Mouse (Mus musculus) granulocyte monocyte progenitor cell, adult 5-6 weeks (primary cell): ENCODE results near the gene Patj. TPM values are rescaled to one million over a fixed set of nuclear protein-coding genes. Genes with fewer than 3 reads are reported as not detected.
"Not testable (repeated sequence)": the region's sequence is repeated elsewhere in the genome, so short reads cannot be mapped to it uniquely, and the experiment has no call there.

ENCODE experiments used
- ATAC-seq: replicated peaks from 2 replicates; pipeline ENCODE4 v1.8.0; 2016; ENCODE audit warnings: mild to moderate bottlenecking, moderate TSS enrichment, inconsistent platforms; ENCODE audit not compliant: poor library complexity, severe bottlenecking
- total RNA-seq, 2 experiments: library from RNA; stranded (forward) in 1 of 2; stranded (reverse) in 1 of 2; fragments of 200-712, 200-1000 nt in 1 of 2; fragments of >200 nt in 1 of 2; fragmentation: Nextera tagmentation in 1 of 2; gene quantifications; 2 replicates each; pipeline ENCODE4 v1.2.3; 2014 to 2017

The Patj gene
- total RNA-seq, 2 experiments from 2014 or later = 4.7 TPM; not detected in 1

DNA sequence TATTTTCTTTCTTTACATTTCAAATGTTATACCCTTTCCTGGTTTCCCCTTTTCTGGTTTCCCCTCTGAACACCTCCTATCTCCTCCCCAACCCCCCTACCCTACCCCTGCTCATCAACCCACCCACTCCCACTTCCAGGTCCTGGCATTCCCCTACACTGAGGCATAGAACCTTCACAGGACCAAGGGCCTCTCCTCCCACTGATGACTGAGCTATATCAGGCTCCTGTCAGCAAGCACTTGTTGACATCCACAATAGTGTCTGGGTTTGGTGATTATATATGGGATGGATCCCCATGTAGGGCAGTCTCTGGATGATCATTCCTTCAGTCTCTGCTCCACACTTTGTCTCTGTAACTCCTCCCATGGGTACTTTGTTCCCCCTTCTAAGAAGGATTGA lies 233.6 kb downstream of the Patj start:
- not testable (repeated sequence) for ATAC-seq

DNA sequence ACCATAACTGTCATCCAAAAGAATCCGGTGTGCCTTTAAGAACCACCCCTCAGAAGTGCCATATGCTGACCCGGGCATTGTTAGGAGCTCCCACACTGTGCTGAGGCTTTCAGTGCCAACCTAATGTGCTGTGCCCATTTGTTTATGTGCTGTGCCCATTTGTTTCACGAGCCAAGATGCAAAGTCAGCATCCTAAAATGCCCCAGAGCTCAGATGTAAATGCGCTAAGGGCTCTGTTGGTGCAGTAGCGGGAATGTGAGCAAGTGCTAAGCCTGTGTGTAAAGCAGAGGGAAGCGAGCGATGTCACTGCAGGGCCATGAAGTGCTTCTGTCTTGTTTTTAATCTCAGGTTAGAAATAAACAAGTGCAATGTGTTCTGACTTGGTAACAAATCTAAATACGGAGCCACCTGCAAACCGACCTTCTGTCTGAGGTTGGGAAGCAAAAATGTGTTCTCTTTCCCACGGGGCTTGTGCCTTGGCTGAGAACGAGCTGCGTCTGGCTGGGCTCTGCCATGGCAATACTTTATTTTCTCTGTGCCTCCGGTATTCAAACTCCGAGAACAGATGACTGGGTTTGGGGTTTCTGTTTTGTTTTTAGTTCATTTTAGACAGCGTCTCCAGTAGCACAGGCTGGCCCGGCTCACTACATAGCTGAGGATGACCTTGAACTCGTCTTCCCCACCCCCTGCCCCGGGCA lies 239.7 kb downstream of the Patj start:
- ATAC-seq = no peak

DNA sequence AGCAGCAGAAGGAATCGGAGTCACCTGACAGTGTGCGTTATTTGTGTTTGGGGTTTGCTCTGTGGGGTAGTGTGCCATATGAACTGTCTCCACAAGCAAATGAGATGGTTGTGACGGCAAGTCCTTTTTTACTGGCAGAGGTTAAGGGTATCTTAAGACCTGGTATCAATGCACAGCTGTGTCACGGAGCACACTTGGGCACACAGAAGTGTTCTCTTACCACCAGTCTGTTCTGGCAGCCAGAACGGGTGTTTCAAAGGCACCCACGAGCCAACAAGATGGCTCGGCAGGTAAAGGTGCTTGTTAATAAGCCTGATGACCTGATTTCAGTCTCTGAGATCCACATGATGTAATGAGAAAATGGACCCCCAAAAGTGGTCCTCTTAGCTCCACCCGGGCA lies 243.1 kb downstream of the Patj start:
- no peak for ATAC-seq

GRCm38 (mm10) chr4:98653650-98654049 lies 258.1 kb downstream of the Patj start:
- ATAC-seq = no peak

- no peak for ATAC-seq
Measured at GRCm38 (mm10) chr4:98654419-98654821, 258.8 kb downstream of the Patj start.

DNA sequence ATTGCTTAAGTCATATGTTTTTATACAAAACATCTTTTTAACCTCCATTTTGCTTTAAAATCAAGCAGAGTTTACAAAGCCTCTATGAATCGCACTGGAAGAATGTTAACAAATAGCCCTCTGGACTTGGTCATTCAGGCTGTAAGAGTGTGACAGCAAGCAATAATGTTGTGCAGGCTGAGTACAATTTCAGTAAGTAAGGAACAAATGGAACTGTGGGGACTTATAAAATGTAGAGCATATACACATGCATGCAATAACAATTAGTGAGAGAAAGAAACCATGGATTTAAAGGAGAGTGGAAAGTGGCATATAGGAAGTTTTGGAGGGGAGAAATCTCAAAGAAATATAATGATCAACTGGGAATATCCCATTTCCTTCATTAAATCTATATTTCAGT lies 261.2 kb downstream of the Patj start:
- no peak for ATAC-seq

DNA sequence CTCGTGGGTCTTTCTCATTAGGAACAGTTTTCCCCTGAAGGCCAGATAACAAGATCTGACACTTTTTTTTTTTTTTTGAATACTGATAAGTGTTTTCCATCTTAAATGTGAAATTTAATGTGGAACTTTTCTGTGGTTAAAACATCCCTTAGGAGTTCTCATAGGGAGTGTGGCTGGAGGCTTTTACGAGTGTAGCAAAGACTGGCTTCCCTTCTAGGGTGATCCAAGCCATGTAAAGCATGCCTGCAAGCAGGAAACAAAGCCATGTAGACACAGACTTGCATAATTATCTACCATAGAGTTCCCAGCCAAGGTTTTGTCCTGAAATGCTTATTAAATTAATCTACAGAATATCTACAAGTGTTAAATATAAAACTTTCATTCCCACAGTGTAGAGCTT lies 263.4 kb downstream of the Patj start:
- ATAC-seq = no peak

DNA sequence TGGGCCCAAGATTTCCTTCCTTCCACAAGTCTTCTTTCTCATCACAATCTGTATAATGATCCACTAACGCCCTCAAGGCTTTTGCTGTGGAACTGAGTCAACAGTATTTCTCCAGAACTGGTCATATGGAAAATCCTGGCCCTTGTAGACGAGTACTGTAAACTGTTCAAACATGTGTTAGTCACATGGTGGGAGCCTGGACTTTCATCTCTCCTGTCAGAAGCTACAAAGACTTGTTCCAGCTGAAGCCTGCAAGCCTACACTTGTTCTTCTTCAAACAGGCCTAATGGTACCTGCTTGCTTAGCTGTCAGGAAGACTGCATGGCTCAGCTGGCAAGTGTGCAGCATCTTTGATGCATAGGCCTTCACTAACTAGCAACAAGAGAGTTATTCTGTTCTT lies 264.9 kb downstream of the Patj start:
- no peak for ATAC-seq

GRCm38 (mm10) chr4:98665884-98666283 lies 270.3 kb downstream of the Patj start:
- no peak for ATAC-seq

GRCm38 (mm10) chr4:98666451-98666850 lies 270.9 kb downstream of the Patj start:
- ATAC-seq = no peak

DNA sequence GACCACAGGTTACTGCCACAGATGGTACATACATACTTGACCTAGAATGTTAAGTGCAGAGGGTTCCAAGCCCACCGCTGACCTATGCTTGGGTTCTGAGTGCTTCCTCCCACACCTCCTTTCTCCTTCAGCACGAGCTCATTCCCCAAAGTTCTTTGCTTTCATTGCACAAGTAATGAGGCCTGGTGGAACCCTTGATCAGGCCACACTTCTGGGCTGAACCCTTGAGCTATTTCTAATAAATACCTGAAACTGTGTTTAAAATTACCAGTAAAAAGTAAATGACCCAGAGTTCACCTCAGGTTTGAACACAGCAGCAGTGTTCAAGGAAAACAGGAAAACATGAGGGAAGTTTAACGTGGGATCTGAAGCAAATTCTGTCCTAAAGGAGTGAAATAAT lies 271.4 kb downstream of the Patj start:
- ATAC-seq = no peak

GRCm38 (mm10) chr4:98677506-98677905 lies 281.9 kb downstream of the Patj start:
- ATAC-seq = no peak

DNA sequence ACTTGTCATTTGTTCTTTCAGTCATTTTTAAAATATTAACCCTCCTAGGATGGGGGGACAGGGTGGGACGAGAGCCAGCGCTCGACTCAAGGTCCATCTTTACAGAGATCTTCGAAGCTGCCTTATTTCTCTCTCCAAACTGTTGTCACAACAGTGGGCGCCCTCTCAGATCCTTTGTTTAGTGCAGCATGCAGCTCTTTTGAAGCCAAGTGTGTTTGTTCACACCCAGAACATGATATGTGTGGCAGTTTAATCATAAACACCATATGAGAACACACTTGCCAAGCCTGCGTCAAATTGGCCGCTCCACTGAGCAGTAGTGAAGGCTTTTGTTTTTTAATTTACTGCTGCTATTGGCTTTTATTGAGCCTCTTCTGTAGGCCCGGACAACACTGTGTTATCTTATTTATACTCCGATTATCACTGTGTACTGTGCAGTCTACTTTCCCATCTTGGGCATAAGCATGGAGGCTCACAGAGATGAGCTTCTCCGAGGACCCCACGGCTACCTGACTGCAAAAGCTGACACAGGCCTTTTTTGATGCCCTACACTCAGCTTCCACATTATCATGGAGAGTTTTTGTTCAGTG lies 291.2 kb downstream of the Patj start:
- ATAC-seq = no peak

GRCm38 (mm10) chr4:98688116-98688515 lies 292.5 kb downstream of the Patj start:
- ATAC-seq = no peak

DNA sequence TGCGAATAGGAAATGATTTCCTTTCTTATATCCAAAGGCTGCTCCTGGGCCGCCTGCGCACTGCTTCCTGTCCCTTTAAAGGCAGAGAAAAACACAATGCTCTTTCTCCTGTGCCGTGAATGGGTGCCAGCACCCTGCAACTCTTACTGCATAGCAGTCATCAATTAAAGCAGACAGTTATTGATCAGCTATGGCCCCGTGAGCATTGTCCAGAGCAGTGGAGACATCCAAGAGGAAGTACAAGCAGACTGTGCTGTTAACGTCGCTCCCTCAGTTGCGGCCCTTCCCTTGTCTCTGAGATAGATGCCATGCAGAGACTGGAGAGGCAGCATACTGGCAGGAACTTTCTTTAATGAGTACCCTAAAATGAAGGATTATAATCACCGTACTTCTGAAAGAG lies 292.9 kb downstream of the Patj start:
- ATAC-seq = no peak

DNA sequence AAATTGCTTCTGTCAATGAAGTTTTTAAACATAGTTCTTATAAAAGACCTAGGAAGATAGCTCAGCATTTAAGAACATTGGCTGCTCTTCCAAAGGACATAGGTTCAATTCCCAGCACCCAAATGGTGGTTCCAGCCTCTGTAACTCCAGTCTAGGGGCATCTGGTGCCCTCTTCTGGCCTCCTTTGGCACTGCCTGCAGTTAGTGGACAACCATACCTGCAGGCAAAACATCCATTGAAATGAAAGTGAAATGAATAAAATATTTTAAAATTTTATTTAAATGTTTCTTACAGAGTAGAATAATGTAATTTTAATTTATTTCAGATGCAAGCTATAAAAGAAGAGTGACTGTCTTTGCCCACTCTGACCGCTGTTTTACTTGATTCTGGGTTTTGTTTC lies 294.4 kb downstream of the Patj start:
- ATAC-seq = no peak

DNA sequence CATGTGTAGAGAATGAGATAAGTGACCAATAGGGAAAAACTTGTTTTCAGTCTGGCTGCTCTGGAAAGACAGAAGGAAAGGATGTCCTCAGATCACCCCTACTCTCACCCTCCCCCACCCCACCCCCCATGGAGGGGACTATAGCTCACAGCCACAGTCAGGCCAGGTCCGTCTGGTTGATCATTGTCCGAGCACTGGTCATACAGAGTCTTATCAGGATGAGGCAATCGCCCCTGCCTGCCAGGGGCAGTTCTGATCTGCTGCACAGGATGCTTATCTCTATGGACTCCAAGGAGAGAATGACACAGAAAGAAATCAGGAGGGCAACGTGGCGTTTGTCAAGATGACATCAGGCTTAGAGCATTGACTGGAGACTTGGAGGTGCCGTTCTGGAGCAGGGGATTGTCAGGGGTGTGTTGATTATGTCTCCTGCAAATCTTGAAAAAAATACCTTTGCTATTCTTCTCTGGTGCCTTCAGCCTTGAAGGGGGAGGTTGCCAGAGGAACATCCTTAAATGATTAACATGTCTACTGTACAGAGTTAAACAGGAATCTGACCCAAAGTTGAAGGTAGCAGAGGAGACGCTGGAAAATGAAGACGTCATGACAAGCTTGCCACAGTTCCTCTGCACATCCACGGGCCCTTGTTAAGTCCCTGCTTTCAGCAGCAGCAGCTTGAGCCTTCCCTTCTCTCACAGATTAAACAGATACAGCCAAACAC lies 298.0 kb downstream of the Patj start:
- no peak for ATAC-seq

- no peak for ATAC-seq
Measured at GRCm38 (mm10) chr4:98697932-98698331, 302.3 kb downstream of the Patj start.

- peak; percentile 34 for ATAC-seq
Measured at GRCm38 (mm10) chr4:98698921-98699320, 303.3 kb downstream of the Patj start.

- no peak for ATAC-seq
Measured at GRCm38 (mm10) chr4:98700156-98700555, 304.6 kb downstream of the Patj start.

DNA sequence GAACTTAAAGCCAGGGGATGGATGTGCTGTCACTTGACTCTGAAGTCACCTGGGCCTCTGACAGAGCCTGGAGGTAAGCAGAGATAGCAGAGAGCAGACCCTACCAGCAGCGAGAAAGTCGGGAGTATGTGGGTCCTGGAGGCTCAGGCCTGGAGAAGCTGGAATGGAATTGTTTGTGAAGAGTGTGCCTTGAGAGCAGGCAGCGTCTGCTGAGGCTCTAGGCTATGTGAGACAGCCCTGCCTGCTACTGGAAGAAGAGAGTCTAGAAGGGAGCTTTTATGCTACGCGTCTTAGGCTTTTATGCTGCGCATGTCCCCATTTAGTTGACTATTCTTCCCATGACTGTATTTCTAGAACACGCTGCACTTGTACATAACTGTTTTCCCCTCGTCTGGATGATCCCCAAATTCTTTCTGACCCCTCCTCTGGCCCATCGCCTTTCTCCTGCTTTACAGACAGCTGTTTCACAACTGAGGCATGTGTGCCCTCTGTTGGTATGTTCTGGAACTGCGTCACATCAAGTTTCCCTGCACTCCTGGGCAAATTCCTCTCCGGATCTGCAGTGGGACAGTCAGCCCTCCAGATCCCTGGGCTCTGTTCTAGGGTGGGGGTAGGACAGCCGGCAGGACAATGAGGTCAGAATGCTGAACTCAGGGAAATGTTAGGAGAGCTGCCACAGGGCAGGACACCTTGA lies 306.8 kb downstream of the Patj start:
- ATAC-seq = peak; percentile 70
